Mouse (Mus musculus): ENCODE results near the gene Shq1.

DNA sequence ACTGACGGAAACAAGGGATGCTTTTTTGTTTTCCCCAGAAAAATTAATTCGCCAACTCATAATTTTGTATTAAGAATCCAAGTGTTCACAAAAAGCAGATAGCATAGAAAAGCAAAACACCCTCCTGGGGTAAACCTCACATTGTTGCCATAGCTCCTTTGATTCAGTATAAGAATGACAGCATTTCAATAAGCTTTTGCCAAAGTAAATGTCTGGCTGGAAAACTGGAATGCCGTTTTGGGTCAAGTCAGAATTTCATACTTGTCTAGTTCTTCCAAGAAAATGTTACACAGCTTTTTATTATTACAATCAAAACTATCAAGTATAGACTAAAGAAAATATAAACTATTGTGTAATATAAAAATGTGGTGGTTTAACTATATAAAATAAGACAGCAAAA lies 61.7 kb downstream of the Shq1 start:
- no peak for TF ChIP-seq CTCF (conservative IDR thresholded peaks at IDR 0.05; ENCODE audit: insufficient read depth, insufficient read length, low read depth, low read length)
- TF ChIP-seq POLR2A (IDR thresholded peaks at IDR 0.05; ENCODE audit: low read depth, low read length): no peak

Measured in kidney, adult 2 months (tissue).